Mouse (Mus musculus) kidney, postnatal 36 days (tissue): ENCODE results near the gene Larp4.

Experiments used
- DNase-seq, 2 experiments: peaks; one replicate each; pipeline ENCODE4 v3.0.0; 2021 to 2022; ENCODE audit warnings: mixed read lengths in 2 of 2

Gene Larp4

DNA sequence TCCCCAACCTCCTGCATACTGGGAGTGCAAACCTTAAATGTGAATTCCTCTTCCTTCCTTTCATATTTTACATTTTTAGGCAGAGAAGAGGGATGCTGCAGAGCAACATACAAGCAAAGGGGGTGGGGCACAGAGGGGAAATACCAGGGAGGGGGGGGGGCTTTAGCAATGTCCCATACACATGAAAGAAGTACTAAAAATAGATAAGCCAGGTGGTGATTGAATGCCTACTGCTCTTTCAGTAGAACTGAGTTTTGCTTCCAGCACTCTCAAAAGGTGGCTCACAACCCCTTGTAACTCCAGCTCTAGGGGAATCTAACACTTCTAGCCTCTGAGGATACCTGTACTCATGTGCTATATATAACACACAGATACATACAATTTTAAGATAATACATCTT lies 36.3 kb downstream of the Larp4 start:
- DNase-seq = no peak

DNA sequence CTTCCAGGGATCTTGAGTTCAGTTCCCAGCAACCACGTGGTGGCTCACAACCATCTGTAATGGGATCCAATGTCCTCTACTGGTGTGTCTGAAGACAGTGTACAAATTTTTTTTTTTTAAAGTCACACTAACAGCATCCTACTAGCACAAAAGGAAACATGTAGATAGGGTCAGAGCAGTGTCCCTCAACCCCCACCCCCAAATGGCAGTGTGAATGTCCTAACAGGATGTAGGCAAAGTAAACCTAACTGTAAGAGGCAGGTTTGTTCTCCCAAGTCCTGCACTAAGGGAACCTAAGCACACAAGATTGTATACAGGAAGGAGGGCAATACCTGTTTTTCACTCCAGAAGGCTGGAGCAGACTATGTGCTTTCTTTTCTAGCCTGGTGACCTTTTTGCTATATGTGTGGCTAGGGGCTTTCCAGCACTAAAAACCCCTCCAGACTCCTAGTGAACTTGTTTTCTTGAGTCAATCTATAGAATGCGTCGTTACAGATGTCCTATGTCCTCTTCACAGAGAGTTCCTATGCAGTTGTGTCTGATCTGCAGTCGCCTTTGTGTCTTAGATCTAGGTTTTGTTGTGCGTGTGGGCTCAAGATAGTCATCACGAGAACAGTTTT lies 48.5 kb downstream of the Larp4 start:
- DNase-seq = no peak

DNA sequence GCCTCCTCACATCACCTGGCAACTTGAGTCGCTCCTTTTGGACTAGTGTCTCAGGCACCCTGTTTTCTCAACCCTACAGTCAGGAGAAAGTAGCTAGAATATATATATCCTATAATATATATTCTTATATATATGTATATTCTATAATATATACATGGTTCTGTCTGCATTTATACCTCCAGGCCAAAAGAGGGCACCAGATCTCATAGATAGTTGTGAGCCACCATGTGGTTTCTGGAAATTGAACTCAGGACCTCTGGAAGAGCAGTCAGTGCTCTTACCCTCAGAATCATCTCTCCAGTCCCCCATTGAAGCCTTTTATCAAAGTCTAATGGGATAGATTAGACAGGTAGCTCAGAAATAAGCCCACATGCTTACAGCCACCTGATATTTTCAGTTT lies 51.3 kb downstream of the Larp4 start:
- DNase-seq = no peak

DNA sequence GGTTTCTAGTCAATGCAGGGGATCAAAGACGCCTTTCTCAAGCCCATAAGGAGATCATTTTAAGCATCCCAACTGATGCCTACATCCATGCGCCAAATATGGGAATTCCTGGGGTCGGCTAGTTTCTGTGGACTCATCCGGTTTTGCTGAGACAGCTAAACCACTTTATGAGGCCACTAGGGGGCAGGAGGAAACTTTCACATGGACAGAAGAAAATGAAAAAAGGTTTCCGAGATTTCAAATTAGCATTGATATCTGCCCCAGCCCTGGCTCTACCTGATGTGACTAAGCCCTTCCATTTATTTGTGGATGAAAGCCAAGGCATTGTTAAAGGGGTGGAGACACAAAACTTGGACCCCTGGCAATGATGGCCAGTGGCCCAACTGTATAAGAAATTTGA lies 53.1 kb downstream of the Larp4 start:
- peak; percentile 58 to 73 for DNase-seq

DNA sequence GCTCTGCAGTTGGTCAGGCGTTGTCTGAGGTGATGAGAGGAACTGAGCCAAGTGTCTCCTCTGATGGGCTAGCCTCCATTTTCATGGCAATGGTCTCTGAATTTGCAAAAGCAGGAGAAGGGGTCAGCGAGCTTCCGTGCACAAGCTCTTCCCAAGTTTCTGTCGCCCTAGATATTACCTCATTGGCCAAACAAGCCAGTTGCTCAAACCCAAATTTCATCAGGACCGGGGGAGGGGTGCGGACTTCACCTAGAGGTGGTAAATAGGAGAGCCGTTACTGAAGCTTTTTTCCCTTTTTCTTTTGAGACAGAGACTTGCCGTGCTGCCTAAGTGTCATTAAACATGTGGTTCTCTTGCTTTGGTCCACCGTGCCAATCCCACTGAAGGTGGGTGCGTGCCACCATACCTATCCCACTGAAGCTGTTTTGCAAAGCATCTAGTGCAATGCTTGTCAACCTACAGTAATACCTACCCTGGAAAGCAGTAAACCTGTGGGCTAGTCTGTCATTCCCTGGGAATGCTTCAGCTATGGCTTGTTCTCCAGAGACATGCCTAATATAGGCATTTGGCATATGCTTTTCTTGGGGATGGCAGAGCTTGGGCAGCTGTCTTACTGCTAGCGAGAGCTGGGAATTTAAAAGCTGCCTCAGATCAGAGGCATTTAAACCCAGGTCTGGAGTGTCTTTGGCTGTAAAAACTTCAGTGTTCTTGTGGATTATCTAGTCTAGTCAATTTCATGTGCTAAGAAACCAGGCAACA lies 55.4 kb downstream of the Larp4 start:
- no peak for DNase-seq

DNA sequence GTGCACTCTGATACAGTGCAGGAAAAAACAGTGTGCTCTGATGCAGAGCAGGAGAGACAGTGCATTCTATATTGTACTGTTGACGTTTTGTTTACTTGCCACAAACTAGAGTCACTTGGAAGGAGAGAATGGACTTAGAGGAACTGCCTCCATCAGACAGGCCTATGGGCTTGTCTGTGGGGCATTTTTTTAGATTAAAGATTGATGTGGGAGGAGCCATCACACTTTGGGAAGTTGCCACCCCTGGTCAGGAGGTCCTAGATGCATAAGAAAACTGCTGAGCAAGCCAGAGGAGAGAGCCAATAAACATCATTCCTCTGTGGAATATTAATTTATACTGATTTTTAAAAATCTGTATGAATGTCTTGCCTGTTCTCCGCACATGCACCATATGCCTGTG lies 58.3 kb downstream of the Larp4 start:
- no peak for DNase-seq

DNA sequence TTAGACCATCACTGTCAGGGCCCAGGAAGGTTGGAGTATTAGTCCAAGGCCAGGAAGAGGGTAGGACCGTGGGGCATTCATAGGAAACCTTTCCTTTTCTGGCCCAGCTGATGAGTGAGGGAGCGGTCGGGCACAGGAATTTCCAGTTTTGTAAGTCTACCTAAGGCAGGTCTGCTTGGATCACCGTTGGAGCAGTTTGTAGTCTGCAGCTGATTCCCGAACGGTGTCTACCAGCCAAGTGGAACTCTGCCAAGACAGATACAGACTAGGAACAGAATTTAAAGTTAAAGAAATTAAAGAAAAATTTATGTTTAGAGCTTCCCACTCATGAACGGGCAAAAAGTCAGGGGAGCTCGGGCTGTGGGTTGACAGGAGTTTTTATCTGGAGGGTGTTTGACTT lies 59.6 kb downstream of the Larp4 start:
- no peak for DNase-seq

DNA sequence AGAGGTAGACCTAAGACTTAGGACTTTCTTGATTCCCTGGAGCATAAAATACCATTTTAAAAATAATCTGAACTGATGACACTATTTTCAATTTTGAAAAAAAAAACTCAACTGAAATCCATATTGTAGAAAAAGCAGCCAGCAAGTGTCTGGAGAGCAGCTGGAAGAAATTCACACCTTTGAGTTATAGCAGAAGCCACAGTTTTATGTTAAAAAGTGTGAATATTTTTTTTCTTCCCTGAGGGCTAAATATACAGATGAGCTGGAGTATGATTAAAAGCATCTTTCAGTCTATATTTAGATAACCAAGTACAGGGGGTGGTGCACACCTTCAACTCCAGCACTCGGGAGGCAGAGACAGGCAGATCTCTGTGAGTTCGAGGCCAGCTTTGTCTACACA lies 60.0 kb downstream of the Larp4 start:
- no peak for DNase-seq

DNA sequence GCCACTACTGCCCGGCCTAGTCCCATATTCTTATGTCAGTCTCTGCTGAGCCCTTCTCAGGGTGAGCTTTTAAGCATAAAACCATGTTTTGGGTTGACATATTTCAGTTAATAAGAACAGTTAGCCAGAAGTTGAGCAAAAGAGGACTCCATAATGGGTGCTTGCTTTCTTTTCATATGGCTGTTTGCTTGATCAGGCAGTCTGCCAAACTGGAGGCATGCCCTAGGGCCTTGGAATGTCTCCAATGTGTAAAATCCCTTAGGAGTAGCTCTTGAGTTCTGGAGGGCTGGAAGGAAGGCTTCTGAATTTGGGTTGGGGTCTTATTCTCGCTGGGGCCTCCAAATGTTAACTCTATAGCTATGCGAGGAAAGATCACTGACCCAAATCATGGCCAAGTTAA lies 62.7 kb downstream of the Larp4 start:
- no peak for DNase-seq

DNA sequence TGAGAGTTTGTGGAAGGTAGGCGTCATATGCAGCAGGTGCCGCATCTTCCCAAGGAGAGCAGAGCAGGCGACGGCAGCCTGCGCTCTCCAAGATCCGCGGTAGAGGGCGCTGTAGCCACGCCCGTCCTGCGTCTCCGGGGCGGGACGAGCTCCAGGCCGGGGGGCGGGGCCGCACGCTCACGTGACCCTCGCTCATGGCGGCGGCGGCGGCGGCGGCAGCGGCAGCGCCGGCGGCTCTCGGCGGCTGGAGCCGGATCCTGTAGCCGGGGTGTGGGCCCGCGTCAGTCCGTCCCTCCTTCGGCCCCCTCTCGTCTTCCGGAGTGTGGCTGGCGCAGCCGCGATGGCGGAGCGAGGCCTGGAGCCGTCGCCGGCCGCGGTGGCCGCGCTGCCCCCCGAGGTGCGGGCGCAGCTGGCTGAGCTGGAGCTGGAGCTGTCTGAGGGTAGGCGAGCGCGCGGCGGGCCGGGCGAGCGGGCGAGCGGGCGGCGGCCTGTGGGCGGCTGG lies 68.7 kb downstream of the Larp4 start, which contains the start of gene Dip2b:
Gene Dip2b (plus strand): TSS at position 195 of the 502 bp plus-strand sequence.
- peak; percentile 95 to 100 for DNase-seq

DNA sequence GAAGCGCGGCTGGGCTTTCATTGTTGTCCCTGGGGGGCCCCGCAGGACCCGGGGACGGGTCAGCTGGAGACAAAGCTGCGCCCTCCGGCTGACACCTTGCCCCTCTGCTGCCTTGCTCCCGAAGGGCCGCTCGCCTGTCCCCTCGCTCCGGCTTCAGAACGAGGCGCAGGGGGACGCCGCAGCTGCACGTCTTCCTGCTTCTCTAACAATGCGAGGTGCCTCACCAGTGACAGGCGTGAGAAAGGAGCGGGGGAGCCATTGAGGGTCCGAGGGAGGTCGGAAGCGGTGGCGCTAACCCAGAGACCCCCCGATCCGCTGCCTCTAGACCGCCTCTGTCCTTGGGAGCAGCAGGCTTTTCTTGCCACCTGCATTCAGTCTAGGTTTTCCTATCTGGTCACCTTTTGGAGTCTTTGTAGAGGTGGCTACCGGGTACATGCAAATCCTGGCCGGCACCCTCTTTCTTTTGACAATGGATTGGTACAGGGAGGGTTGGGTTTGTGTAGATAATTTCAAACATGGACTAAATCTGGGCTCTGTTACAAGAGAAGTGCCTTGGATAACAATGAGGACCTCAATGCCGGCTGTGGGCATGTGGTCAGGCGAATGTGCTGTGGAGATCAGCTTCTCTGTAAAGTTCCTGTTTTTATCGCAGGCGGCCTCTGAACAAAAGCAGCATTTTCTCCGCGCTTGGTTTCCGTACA lies 69.3 kb downstream of the Larp4 start:
- DNase-seq = peak; percentile 26 to 59

DNA sequence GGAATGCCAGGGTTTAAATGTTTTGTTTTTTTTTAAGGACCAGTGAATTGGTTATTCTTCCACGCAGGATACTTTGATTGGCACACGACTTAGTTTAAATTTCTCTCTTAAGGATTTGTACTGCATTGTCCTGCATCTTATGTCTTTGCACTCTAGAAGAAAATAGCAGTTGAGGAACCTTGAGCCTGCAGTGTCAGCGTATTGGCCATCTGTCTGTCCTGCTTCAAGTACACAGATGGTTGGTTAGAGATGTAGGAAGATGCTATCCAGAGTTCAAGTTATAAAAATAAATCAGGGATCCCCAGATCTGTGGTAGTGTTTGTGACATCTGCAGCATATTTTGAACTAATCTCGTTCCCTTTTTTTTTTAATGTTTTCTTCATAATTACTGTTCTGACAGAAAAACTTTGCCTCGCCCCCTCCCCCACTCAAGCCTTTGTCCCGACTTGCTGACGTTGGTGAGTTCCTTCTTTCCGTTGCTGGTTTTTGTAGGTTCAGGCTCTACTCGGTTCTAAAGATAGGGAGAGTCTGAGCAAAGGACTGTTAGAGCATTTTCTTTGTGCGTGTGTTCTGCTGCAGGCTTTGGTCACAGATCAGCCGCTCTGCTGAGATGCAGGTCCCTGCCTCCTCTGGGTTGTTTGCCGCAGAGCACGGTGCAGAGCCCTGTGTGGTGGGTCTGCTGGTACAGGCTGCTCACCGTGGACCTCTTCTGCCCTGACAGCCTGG lies 70.8 kb downstream of the Larp4 start:
- peak in 1 of 2 experiments; percentile 31 for DNase-seq

DNA sequence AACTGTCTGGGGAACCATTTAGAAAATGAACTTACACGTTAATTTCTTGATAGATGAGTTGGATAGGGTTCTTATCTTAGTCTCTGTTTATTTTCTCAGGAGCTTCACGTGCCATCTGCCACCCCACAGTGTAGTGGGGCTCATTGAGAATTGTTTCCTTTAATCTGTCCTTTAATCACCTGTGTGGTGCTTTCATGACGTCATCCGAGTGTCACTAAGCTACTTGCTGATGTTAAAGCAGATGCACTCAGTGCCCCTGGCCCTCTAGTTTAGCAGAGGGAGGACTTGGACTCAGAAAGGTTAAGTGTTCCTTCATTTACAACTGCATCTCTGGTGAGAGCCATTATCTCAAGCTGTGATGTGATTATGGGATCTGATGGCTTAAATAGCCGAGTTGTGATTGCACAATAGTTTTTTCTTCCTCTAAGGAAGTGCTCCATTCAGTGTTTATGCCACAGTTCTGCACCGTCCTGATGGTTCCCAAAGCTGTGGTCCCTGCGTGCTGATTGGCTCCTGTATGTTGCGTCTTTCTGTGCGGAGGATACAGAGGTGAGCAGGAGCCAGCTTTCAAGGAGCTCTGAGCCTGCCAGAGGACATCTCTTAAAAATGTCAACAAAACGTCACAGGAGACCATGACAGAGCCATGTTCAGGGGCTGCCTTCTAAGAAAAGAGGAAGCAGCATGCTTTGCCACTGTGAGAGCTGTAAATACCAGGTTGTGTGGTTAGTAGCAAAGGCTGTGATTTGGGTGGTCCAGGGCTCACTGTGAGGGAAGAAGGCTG lies 71.6 kb downstream of the Larp4 start:
- no peak for DNase-seq

DNA sequence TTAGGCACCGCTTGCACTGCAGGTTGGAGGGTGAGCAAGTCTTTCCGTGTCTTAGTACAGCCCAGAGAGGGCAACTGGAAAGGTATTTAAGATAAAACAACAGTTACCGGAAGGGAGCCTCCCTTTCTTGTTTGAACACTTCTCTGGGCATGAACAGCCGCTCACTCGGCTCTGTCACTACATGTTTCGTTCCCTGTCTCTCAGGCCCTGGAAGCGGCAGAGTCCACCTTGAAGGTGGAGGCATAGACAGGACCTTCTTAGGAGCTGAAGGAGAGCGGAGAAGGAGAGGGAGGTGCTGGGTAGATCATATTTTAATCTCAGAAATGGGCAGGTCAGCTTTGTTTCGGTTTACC lies 72.2 kb downstream of the Larp4 start:
- no peak for DNase-seq

DNA sequence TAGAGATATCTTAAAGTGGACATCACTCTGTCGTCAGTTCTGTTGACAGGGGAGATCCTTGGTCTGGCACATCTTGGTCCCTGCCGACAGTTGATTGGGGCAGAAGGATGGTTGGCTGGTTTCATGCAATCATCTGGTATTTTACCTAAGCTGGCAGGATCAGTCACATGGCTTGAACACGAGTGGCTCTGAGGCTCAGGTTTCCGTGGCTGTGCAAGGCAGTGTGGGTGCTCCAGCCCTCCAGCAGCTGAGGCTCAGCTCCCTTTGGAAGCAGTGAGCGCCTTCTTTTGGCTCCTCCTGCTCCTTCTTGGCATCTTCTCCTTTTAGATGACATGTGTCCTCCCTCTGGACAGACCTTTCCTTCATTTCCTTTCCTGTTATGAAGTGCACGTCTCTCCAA lies 75.7 kb downstream of the Larp4 start:
- DNase-seq = no peak

DNA sequence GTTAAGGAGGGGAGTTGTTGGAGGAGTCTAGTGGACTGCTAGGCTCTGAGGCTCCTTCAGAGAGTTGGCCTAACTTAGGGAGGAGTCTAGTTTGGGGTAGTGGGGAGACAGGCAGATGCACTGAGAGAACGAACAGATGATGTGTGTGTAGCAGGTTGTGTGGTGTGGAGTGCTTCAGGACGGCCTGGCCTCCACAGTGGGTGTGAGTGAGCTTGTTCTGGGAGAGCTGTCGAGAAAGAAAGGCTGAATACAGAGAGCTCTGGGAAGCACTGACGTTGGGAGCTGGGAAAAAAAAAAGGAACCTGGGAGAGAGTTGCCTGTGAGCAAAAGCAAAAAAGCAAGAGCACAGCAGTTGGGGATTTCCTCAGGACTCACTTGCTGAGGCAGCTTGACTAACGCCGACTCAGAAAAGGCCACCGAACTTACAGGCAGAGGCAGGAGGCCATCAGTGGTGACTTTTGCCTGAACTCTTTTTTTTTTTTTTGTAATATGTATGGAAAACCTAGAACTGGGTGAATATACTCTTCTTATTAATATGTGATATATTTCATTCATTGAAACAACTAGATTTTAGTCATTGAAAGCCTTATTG lies 79.7 kb downstream of the Larp4 start:
- DNase-seq = no peak

DNA sequence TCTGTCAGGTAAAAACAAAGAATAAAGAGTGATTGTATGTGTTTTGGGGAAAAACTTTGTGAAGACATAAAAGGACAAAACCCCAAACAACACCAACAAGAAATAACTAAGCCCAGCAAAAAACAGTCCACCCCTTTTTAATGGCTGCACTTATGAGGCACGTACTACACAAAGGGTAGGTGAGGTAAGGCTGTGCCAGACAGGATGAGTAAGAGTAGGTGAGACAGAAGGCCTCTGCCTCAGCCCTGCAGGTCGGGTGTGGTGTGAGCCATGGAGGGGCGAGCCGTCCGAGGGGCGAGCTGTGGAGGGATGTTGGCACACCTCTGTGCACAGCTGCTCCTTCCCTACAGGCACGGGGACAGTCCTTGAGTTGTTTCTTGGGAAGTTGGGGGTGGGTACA lies 81.1 kb downstream of the Larp4 start:
- no peak for DNase-seq

DNA sequence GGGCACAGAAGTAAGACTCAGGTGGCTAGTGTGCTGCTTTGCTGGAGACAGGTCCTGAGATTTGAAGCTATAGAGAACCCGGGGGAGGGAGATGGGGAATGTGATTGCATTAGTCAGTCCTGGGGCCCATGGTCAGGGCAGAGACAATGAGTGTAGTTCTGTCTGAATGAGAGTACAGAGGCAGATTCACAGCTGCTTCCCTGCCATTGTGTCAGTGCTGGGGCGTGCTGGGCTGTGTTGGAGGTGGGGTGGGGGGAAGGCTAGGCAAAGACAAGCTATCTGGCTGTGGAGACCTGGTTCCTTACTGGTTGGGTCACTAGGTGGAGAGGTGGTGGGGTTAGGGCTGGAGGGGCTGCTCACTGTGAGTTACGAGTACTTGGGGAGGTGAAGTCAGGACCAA lies 82.9 kb downstream of the Larp4 start:
- DNase-seq = no peak

DNA sequence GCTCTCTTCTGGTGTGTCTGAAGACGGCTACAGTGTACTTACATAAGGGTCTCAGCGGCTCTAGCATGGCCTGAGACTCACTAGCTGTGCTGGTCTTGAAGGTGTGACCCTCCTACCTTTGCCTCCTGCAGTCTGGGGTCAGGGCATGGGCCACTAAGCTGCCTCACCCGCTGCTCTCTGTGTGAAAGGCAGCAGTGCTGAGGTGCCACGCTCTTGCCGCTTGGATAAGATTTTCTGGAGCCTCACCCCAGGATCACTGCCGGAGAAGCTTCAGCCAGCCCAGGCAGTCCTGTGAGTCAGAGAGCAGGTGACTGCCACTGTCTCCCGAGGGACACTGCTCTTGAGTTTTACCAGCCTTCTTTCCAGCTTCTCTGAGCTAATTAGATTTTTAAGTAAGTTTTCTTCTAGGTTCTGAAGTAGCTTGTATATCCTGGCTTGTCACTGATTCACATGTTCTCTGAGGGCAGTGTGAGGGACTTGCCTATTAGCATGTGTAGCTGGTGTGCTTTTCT lies 86.6 kb downstream of the Larp4 start:
- no peak for DNase-seq

DNA sequence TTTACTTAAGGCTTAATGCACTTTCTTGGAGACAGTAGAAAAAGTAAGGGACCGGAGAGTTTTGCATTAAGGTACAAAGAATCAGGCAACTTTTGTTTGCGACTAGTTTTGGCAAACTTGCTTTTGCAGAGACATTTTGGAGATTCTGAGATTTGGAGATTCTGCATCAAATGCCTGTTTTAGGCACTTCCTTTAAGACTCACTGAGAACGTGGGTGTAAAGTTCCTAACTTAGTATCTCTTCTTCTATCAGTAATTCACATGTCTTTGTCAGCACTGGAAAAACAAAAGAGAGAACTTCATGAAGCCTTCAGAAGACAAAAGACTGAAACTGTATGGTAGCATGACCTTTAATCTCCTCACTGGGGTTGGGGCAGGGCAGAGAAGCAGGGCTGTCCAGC lies 87.8 kb downstream of the Larp4 start:
- DNase-seq = no peak

DNA sequence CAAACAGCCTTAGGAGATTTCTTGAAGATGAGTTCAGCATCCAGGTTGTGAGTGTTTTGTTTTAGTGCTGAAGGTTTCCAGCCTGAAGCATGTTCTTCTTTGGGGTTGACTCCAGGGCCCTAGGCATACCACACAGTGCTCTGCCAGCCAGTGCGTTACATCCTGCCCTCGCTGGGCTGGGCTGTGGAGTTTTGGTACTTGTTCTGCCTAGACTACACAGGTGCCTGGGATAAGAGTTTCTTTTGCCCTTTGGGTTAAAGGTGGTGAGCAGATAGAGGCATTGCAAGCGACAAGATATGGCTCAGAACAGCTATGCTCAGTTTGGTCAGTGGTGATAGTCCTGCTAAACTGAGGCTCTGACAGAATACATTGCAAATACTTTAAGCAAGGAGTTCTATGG lies 88.3 kb downstream of the Larp4 start:
- no peak for DNase-seq

DNA sequence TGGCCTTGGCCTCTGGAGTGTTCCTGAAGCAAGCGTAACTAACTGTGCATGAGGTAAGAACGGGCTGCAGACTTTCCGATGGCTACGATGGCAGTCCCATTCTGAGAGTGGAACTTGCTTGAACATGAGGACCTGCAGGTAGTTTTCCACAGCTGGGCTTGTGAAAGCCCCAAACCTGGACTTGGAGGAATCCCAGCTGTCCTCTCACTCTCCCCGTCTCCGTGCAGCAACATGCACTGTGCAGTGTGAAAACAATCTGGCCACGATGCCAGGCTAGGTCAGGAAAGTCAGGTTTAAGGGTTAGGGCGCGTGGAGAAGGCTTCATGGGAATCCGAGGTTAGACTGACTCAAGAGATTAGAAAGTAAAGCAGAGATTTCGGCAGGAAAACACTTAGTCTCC lies 89.0 kb downstream of the Larp4 start:
- DNase-seq = no peak
